Mouse (Mus musculus): ENCODE data around the gene Vsx2.
"Not testable (repeated sequence)": the region's sequence is repeated elsewhere in the genome, so short reads cannot be mapped to it uniquely, and the experiment has no call there.

Vsx2 gene

GRCm38 (mm10) chr12:84569336-84569970 lies at the start of gene Vsx2:
Gene Vsx2, plus strand, starts transcription at chr12:84569762.
- in situ Hi-C loops (cut with MboI; ENCODE audit: unreplicated experiment in 2 of 2) = no loop called here

- in situ Hi-C loops (cut with MboI; ENCODE audit: unreplicated experiment in 2 of 2) = no loop called here
Measured at GRCm38 (mm10) chr12:84523728-84524127, 45.8 kb upstream of the Vsx2 start.

GRCm38 (mm10) chr12:84524147-84525050 lies 45.2 kb upstream of the Vsx2 start:
- in situ Hi-C loops (cut with MboI; ENCODE audit: unreplicated experiment in 2 of 2) = no loop called here

GRCm38 (mm10) chr12:84525422-84525821 lies 44.1 kb upstream of the Vsx2 start:
- in situ Hi-C loops (cut with MboI; ENCODE audit: unreplicated experiment in 2 of 2) = no loop called here

- in situ Hi-C loops (cut with MboI; ENCODE audit: unreplicated experiment in 2 of 2) = no loop called here
Measured at GRCm38 (mm10) chr12:84530426-84530825, 39.1 kb upstream of the Vsx2 start.

GRCm38 (mm10) chr12:84531906-84532829 lies 37.4 kb upstream of the Vsx2 start:
- in situ Hi-C loops (cut with MboI; ENCODE audit: unreplicated experiment in 2 of 2) = no loop called here

- in situ Hi-C loops (cut with MboI; ENCODE audit: unreplicated experiment in 2 of 2) = no loop called here
Measured at GRCm38 (mm10) chr12:84532830-84533199, 36.7 kb upstream of the Vsx2 start.

- in situ Hi-C loops (cut with MboI; ENCODE audit: unreplicated experiment in 2 of 2) = no loop called here
Measured at GRCm38 (mm10) chr12:84533706-84534486, 35.7 kb upstream of the Vsx2 start.

- in situ Hi-C loops (cut with MboI; ENCODE audit: unreplicated experiment in 2 of 2) = not testable (repeated sequence)
Measured at GRCm38 (mm10) chr12:84539537-84539936, 30.0 kb upstream of the Vsx2 start.

GRCm38 (mm10) chr12:84541391-84541958 lies 28.1 kb upstream of the Vsx2 start:
- in situ Hi-C loops (cut with MboI; ENCODE audit: unreplicated experiment in 2 of 2) = loop anchor here (5.0 kb wide), 1 partner anchor 46 kb away; no protein-coding TSS in a partner anchor

- in situ Hi-C loops (cut with MboI; ENCODE audit: unreplicated experiment in 2 of 2) = no loop called here
Measured at GRCm38 (mm10) chr12:84546028-84546427, 23.5 kb upstream of the Vsx2 start.

- in situ Hi-C loops (cut with MboI; ENCODE audit: unreplicated experiment in 2 of 2) = no loop called here
Measured at GRCm38 (mm10) chr12:84546577-84547085, 22.9 kb upstream of the Vsx2 start.

- in situ Hi-C loops (cut with MboI; ENCODE audit: unreplicated experiment in 2 of 2) = no loop called here
Measured at GRCm38 (mm10) chr12:84548251-84548650, 21.3 kb upstream of the Vsx2 start.

- in situ Hi-C loops (cut with MboI; ENCODE audit: unreplicated experiment in 2 of 2) = no loop called here
Measured at GRCm38 (mm10) chr12:84555218-84555617, 14.3 kb upstream of the Vsx2 start.

GRCm38 (mm10) chr12:84562558-84562957 lies 7.0 kb upstream of the Vsx2 start:
- in situ Hi-C loops (cut with MboI; ENCODE audit: unreplicated experiment in 2 of 2) = no loop called here

- in situ Hi-C loops (cut with MboI; ENCODE audit: unreplicated experiment in 2 of 2) = no loop called here
Measured at GRCm38 (mm10) chr12:84567576-84567975, 2.0 kb upstream of the Vsx2 start.

- in situ Hi-C loops (cut with MboI; ENCODE audit: unreplicated experiment in 2 of 2) = no loop called here
Measured at GRCm38 (mm10) chr12:84569976-84570693, 573 bp downstream of the Vsx2 start.

- in situ Hi-C loops (cut with MboI; ENCODE audit: unreplicated experiment in 2 of 2) = no loop called here
Measured at GRCm38 (mm10) chr12:84570694-84571415, 1.3 kb downstream of the Vsx2 start.

All from v-Abl transformed pro-B cells (cell line).